Mouse (Mus musculus): ENCODE measurements around the gene Prkar1b.

DNA sequence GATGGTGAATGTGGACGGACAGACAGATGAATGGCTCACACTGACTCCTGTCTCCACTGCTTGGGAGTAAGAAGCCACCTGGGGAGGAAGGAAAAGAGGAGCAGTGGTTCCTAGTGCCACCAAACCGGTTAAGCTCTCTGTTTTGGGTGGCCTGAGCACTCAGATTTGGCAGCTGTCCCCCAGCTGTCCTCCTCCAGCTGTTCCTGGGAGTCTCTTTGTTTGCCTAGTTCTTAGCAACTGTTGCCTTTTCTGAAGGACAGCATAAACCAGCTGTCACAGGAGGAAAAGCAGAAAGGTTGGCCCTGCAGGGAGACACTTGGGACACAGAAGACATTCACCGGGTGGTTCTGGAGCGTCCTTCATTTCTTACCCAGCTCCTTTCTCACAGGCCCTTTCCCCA lies 56.3 kb downstream of the Prkar1b start:
- TF ChIP-seq POLR2A (IDR thresholded peaks at IDR 0.05; ENCODE audit: low read depth, low read length) (no peak), CTCF (IDR thresholded peaks at IDR 0.05; ENCODE audit: extremely low read depth, insufficient read depth, insufficient read length, insufficient replicate concordance) (no peak)

Measured in spleen, adult 2 months (tissue).